Mouse (Mus musculus): Measurements from ENCODE around the gene Adcy5. TPM values are rescaled to one million over a fixed set of nuclear protein-coding genes. Genes with fewer than 3 reads are reported as not detected.

Gene Adcy5
- total and polyA plus RNA-seq, 3 experiments: under 0.01 to 0.08 TPM; not detected in 1

DNA sequence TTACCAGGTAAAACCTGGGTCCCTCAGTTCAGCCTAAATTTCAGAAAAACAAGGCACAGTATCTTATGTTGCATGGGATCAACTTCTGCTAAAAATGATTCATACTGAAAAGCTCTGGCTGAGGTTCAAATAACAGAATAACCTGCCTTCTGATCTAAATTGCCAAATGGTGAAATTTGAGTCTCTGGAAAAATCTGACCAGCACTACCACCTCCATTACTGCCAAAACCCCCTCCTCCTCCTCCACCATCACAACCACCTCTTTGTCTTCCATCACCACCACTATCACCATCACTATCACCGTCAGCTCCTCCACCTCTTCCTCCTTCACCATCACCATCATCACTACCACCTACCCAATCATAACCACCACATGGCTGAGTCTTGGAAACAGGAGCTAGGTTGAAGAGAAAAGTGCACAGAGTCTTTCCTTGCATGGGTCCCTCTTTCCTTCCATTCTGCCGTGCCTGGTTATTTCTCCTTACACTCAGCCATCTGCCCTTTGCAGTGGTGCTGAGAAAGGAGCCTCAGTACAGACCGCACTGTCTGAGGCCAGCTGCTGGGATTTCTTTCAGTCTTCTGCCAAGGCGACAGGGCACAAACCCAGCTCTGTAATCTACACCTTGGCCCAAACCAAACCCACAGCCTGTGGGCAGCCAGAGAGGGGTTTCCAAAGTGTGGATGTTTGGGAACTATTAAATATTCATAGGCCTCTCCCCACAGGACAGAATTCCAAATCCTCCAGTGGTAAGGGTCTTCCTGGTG, 85.5 kb downstream of the Adcy5 start:
- no peaks in the 10 kb centered on the region for H3K27me3 ChIP-seq (ENCODE audit: control insufficient read depth in 1 of 2, insufficient read depth in 2 of 2, low read length in 2 of 2)
- H3K9me3 ChIP-seq (replicated peaks; ENCODE audit: insufficient read depth, low read length): no peaks in the 10 kb centered on the region
- no peak for DNase-seq (ENCODE audit: low read depth, low spot score)
- H3K9ac ChIP-seq (ENCODE audit: control insufficient read depth, low read depth, low read length, poor library complexity, severe bottlenecking): no peak overlapping the region
- H3K4me3 ChIP-seq (ENCODE audit: control insufficient read depth in 1 of 2, insufficient read depth in 1 of 2, low read depth in 2 of 2, low read length in 2 of 2): no peak overlapping the region
- no peaks in the 10 kb centered on the region for H3K36me3 ChIP-seq (ENCODE audit: control insufficient read depth in 1 of 2, insufficient read depth in 2 of 2, low read length in 2 of 2)
- H3K79me2 ChIP-seq (ENCODE audit: control insufficient read depth, insufficient read depth, low read length, poor library complexity): no peaks in the 10 kb centered on the region
- TF ChIP-seq RAD21 (IDR thresholded peaks at IDR 0.05; ENCODE audit: low read depth, low read length): no peak
- no peak for TF ChIP-seq RCOR1 (IDR thresholded peaks at IDR 0.05; ENCODE audit: low read depth, low read length)
- TF ChIP-seq CHD2 (IDR thresholded peaks at IDR 0.05; ENCODE audit: low read length): no peak
- no peak for TF ChIP-seq MYC (IDR thresholded peaks at IDR 0.05; ENCODE audit: low read depth, low read length)
- TF ChIP-seq MAZ (IDR thresholded peaks at IDR 0.05; ENCODE audit: low read depth, low read length): no peak
- no peak for TF ChIP-seq CTCF (IDR thresholded peaks at IDR 0.05 in 2 of 3, conservative IDR thresholded peaks at IDR 0.05 in 1 of 3; ENCODE audit: control insufficient read depth in 1 of 3, insufficient read depth in 1 of 3, low read depth in 2 of 3, low read length in 3 of 3, poor library complexity in 1 of 3, severe bottlenecking in 1 of 3)
- TF ChIP-seq ZMIZ1 (IDR thresholded peaks at IDR 0.05; ENCODE audit: low read depth, low read length): no peak
- no peak for TF ChIP-seq KAT2A (conservative IDR thresholded peaks at IDR 0.05; ENCODE audit: low read depth, low read length)
- no peak overlapping the region for H3K27ac ChIP-seq (ENCODE audit: control insufficient read depth, low read depth, low read length)
- H3K4me1 ChIP-seq (ENCODE audit: control insufficient read depth in 1 of 2, insufficient read depth in 2 of 2, low read length in 2 of 2): no peaks in the 10 kb centered on the region

DNA sequence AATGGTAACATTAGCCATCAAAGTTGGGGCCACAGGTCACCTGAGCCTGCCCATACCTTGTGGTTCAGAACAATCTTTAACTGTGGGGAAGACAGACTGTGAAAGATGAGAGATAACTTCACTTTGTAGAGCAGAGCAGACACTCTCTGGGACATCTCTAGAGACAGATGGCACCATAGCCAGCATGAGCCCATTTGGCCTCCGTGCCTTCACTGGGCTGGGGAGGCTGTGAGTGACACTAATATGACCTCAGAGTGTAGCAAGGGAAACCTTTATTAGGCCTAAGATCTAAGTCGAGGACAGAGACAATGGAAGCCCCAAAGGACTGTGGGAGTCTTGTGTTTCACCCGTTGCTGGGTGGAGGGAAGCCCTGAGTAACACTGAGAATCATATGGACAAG, 92.7 kb downstream of the Adcy5 start:
- no peak overlapping the region for H3K27ac ChIP-seq (ENCODE audit: control insufficient read depth, low read depth, low read length)
- H3K9me3 ChIP-seq (replicated peaks; ENCODE audit: insufficient read depth, low read length): no peaks in the 10 kb centered on the region
- no peak overlapping the region for H3K4me3 ChIP-seq (ENCODE audit: control insufficient read depth in 1 of 2, insufficient read depth in 1 of 2, low read depth in 2 of 2, low read length in 2 of 2)
- no peaks in the 10 kb centered on the region for H3K79me2 ChIP-seq (ENCODE audit: control insufficient read depth, insufficient read depth, low read length, poor library complexity)
- no peak for DNase-seq (ENCODE audit: low read depth, low spot score)
- no peak overlapping the region for H3K9ac ChIP-seq (ENCODE audit: control insufficient read depth, low read depth, low read length, poor library complexity, severe bottlenecking)
- H3K4me1 ChIP-seq (ENCODE audit: control insufficient read depth in 1 of 2, insufficient read depth in 2 of 2, low read length in 2 of 2): no peaks in the 10 kb centered on the region
- H3K27me3 ChIP-seq (ENCODE audit: control insufficient read depth in 1 of 2, insufficient read depth in 2 of 2, low read length in 2 of 2): no peaks in the 10 kb centered on the region
- H3K36me3 ChIP-seq (ENCODE audit: control insufficient read depth in 1 of 2, insufficient read depth in 2 of 2, low read length in 2 of 2): no peaks in the 10 kb centered on the region
- TF ChIP-seq JUND (IDR thresholded peaks at IDR 0.05; ENCODE audit: low read depth, low read length) (no peak), USF2 (IDR thresholded peaks at IDR 0.05; ENCODE audit: borderline replicate concordance in 1 of 2, insufficient read depth in 1 of 2, low read depth in 1 of 2, low read length in 2 of 2) (no peak), UBTF (IDR thresholded peaks at IDR 0.05; ENCODE audit: borderline replicate concordance, insufficient read depth, low read depth, low read length) (no peak), TBP (IDR thresholded peaks at IDR 0.05; ENCODE audit: low read depth, low read length) (no peak), ZNF384 (IDR thresholded peaks at IDR 0.05; ENCODE audit: low read depth, low read length) (no peak), CTCF (IDR thresholded peaks at IDR 0.05 in 2 of 3, conservative IDR thresholded peaks at IDR 0.05 in 1 of 3; ENCODE audit: control insufficient read depth in 1 of 3, insufficient read depth in 1 of 3, low read depth in 2 of 3, low read length in 3 of 3, poor library complexity in 1 of 3, severe bottlenecking in 1 of 3) (no peak), GATA1 (IDR thresholded peaks at IDR 0.05; ENCODE audit: low read depth, low read length) (no peak), ETS1 (IDR thresholded peaks at IDR 0.05; ENCODE audit: low read depth, low read length) (no peak), GABPA (IDR thresholded peaks at IDR 0.05; ENCODE audit: low read depth, low read length) (no peak), E2F4 (IDR thresholded peaks at IDR 0.05; ENCODE audit: borderline replicate concordance, low read depth, low read length) (no peak)

All from MEL (cell line).